Mouse (Mus musculus): ENCODE data around the gene Mttp.
"Not testable (repeated sequence)": the region's sequence is repeated elsewhere in the genome, so short reads cannot be mapped to it uniquely, and the experiment has no call there.

The Mttp gene

DNA sequence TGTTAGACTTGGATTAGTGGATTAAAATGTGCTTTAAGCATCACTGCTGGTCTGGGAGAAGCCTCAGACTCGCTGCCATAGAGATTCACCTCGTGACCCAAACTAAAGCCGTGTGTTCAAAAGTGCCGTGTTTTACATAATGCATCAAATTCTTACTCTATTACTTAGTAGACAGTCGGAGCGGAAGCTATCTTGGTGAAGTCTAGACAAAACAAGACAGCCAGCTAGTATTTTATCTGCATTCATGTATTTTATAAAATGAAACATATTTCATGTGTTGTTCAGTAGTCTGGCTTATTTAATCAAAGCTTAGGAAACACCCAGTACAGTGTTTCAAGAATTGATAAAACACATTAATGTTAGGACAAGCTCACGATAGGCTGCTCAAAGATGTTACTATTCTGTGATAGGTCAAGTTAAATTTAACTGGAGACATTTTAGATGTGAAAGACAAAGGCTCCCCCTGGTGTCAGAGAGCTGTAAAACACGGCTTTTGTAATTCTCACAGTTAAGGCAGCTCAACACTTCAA, at the start of gene Mttp:
Gene Mttp, minus strand, starts transcription at position 327 of the 530 bp plus-strand sequence.
- DNase-seq (ENCODE audit: low read depth, low spot score): peak; percentile 60

DNA sequence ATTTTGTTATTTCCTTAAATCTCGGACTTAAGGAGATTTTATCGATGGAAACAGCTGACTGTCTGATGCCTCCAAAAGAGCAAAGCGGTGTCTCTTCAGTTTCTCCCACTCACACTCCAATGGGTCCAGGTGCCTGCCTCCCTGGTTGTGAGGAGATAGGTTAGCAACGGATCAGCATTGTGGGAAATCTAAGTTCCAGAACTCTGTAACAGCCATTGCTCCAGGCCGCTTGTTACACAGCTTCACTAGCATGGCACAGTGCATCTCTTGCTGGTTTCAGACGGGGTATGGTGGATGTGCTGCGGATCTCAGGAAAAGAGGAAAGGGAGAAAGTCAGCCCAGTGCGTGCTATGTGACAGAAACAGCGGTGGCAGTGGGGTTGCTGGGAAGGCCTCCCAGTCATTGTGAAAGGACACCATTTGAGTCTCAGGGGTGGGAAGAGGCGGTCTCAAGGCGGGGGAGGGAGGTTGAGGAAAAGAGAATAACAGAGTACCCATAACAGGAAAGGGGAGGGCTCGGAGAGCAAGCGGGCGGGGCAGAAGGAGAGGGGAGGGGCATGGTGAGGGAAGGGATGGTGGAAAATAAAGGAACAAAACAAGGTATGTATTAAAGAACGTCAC, 49.0 kb upstream of the Mttp start, which contains the start of gene 4930579F01Rik:
Gene 4930579F01Rik, minus strand, starts transcription at position 143 of the 620 bp plus-strand sequence.
- no peak for DNase-seq (ENCODE audit: low read depth, low spot score)

DNA sequence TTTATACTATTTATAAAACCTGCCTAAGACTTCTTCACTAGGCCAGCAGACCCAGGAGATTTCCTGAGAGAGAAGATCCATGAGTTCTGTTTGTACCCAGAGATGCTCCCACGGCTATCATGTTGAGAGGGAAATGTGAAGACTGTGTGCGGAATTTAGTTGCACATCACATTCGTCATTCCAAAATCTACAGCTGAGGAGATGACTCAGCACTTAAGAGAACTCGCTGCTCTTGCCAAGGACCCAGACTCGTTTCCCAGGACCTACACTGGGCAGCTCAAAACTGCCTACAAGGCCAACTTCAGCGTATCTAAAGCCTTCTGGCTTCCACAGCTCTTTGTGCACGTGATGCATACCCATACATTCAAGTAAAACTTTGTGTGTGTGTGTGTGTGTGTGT, 47.5 kb upstream of the Mttp start:
- no peak for DNase-seq (ENCODE audit: low read depth, low spot score)

DNA sequence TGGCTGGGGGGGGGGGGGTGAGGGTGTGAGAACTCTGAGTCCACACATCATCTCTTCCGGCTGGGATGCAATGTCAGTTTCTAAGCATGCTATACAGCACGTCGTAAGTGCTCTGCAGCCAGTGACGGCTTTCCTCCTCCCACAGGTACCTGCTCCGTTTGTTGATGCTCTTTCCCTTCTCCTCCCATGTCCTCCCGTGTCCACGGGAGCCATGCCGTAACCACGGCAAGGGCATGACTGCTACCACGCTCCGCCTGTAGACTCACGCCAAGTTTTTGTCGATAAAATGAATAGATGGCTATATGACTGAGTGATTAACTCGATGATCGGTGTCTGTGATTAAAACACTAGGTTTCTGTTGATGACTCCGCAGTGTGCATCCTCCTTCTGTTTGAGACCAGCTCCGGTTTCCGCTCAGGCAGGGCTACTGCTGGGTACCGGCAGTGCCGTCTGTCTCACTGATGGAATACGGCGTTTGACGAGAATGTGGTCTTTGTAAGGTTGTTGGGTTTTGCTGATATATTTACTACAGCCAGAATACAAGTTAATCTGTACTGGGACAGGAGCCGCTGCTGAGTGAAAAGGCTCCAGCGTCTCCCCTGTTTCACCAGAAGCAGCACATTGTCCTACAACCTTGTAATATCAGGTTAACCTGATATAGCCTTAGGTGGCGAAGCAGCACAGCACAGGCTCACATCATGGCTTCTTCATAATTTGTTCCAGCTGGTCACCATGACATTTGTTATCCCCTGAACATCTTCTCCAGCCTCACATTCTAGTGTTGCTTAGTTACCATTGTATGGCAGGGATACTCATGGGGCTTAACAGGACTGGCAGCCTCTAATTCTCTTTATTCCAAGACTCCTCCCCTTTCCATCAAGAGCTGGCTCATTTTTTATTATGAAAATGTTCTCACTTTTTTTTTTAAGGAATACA, 41.5 kb upstream of the Mttp start:
- no peak for DNase-seq (ENCODE audit: low read depth, low spot score)

DNA sequence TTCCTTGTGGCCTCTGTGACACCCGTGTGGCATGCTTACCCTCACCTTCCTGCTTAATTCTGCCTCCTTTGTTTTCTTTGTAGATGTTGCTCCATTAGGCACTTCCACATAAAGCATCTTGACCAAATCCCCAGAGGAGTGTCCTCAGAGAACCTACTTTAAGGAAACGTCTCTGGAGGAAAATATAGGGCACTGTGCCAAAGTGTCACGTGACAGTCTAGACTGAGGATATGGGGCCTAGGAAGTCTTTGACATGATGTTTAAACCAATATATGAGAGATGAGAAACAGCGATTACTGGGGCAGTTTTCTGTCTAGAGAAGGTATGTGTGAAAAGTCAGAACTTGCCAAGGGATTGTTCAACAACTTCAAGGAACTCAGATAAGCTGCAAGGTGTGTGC, 40.5 kb upstream of the Mttp start:
- DNase-seq (ENCODE audit: low read depth, low spot score): no peak

DNA sequence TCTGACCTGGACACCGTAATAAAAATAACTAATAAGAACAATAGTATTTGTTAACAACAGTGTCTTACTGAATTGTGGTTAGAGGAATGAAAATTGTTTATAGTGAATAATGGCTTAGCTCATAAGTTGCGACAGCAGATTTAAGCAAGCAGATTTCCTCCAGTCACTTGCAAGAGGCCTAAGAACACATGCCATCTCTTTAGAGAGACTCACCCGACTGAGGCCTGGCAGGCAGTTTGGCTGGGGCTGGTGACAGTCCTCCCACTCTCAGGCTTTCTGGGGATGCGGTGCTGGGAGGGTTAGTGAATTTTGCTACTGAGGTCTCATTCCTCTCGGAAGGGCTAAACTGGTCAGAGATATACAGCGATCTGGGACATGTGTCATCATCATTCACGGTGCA, 38.6 kb upstream of the Mttp start:
- DNase-seq (ENCODE audit: low read depth, low spot score): no peak

DNA sequence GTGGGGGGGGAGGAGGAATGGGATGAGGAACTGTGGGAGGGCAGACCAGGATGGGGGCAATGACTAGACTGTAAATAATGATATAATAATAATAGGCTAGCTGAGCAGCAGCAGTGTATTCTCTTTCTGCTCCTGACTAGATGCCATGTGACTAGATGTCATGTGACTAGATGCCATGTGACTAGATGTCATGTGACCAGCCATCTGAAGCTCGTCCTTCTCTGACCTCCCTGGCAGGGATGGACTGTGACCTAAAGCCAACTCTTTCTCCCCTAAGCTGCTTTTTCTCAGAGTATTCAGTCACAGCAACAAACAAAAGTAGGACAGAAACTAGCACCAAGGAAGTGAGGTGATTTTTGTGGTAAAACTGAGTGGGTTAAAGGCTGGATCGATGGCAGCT, 37.3 kb upstream of the Mttp start:
- DNase-seq (ENCODE audit: low read depth, low spot score): no peak

DNA sequence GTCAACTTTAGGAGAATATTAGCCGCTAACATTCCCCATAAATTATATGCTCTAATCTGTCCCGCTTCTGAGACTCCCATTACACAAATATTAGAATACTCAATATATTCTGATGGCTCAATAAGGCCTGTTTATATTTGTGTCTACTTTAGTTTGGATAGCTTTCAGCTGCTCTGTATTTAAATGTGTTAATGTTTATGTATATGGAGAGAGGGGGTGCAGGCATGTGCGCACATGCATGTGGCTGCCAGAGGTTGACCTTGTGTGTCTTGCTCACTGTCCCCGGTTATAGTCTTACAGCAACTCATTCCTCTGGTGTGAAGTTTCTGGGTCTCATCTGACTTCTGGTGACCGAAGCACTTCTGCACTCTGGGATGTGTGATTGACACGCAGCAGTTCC, 30.8 kb upstream of the Mttp start:
- DNase-seq (ENCODE audit: low read depth, low spot score): no peak

DNA sequence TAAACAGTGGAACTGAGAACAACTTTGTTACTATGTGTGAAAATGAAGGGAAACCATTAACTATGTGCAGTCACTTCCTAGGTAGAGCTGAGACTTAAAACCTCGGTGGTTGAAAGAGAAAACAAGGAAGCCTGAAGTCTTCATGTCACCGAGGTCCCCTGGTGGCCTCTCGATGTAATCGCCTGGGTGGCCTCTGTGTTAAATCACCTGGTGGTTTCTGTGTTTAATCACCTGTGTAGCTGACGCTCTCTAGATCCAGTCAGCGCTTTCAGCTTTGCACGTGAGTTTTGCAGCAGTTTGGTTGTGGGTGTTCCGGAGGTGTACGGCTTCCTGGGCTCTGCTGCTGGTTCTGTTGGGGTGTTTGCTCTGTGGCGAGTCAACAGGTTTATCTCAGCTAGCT, 28.5 kb upstream of the Mttp start:
- no peak for DNase-seq (ENCODE audit: low read depth, low spot score)

DNA sequence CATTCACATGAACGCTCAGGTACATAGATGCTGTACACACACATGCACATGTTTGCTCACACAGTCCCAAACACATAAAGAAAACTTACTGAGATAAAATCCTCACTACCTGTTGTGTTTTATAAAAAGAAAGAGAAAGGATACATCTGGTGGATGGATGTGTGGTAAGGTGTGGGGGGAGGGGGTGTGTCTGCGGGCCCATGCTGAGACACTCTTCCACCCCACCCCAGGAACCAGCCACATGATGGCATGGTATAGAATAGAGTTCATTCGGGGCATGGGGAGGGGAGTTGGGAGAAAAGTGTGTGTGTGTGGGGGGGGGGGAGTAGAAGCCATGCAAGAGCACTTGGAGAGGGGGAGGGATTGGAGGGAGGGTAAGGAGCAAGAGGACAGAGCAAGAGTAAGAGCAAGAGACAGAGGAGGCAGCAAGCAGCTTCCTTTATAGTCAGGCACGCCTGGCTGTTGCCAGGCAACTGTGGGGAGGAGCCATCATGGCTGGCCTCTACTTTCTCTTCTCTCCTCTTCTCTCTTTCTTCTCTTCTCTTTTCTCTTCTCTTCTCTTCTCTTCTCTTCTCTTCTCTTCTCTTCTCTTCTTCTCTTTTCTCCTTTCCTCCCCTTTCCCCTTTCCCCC, 17.9 kb upstream of the Mttp start:
- DNase-seq (ENCODE audit: low read depth, low spot score): no peak

DNA sequence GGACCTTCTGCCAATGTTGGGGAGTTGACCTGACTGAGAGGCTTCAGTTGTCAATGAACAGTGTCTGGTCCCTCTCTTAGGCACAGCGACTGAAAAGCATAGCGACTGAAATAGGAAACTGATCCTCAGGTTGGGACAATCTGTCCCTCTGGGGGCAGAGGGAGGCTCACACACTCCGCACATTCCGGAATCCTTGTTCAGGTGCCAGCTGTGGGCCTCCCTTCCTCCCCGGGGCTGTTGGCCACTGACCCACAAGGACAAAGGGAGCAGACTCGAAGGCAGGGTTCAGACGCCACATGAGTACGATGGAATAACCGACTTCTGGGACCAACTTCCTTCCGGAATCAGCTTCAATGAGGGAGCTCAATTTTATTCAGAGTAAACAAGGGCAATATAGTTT, 16.9 kb upstream of the Mttp start:
- DNase-seq (ENCODE audit: low read depth, low spot score): no peak

DNA sequence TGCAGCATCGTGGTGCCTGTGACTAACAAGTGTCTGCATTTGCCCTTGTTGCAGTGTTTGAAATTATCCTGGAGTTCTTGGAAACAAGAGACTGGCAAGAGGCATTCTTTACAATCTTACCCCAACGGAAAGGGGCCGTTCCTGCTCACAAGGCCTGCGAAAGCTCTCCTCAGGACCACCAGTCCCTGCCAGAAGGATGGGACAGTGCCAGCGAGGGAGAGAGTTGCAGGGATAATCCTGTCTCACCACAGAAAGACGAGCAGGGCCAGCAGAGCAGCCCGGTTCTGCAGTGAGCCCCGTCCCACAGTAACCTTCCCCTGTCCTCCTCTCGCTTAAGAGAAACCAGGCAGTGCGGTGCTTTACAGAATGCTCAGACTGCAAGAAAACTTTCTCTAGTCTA, 11.9 kb upstream of the Mttp start:
- no peak for DNase-seq (ENCODE audit: low read depth, low spot score)

DNA sequence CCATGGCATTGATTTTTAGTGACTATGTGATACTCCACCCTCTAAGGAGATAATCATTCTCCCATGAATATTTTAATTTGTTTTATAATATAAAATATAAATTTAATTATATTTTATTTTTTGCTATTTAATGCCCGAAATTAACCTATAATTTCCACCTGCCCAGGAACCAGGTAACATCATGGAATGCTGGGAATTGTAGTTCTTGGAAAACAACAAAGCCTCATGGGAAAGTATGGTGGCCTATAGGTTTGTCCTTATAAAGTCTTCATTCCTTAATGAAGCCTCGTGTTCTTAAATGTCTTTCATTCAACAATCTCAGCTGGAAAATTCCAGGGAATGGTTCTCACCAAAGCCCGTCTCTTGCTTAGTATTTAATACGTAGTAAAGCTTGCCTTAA, 10.3 kb upstream of the Mttp start:
- DNase-seq (ENCODE audit: low read depth, low spot score): no peak

DNA sequence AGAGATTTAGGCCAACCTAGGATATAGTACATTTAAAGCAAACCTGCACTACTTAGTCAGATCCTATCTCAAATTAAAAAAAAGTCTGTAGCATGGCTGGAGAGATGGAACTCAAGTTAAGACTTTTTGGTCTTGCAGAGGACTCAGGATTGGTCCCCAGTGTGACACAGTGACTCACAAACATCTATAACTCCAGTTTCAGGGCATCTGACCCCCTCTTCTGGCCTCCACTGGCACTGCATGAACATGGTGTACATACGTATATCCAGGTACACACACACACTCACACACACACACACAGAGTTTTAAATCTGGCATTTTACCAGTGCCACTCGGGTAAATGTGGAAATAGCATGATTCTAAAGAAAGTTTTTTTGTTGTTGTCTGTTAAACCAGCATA, 4.0 kb upstream of the Mttp start:
- DNase-seq (ENCODE audit: low read depth, low spot score): no peak

DNA sequence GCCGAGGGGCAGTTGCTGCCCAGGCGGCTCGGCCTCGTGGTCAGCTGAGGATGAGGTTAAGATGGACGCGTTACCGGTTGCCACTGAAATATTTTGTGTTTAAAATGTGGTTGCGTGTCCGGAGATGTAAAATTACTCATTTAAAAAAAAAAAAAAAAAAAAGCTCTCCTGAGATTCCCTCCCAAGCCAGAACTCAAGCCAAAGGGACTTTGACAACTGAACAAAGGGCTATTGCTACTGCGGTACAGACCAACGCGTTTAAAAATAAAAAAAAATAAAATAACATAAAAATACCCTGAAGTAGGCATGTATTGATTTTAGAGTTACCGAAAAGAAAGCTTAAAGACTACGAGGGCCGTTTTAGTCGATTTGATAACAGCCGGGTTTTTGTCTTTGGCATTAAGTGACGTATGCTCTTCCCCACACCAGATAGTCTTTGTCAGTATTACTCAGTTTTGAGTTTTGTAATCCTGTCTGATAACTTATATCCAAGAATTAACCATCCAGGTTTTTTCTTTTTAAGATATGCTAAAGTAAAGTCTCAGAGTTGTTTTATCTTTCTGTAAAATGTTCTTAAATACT, 617 bp downstream of the Mttp start:
- no peak for DNase-seq (ENCODE audit: low read depth, low spot score)

DNA sequence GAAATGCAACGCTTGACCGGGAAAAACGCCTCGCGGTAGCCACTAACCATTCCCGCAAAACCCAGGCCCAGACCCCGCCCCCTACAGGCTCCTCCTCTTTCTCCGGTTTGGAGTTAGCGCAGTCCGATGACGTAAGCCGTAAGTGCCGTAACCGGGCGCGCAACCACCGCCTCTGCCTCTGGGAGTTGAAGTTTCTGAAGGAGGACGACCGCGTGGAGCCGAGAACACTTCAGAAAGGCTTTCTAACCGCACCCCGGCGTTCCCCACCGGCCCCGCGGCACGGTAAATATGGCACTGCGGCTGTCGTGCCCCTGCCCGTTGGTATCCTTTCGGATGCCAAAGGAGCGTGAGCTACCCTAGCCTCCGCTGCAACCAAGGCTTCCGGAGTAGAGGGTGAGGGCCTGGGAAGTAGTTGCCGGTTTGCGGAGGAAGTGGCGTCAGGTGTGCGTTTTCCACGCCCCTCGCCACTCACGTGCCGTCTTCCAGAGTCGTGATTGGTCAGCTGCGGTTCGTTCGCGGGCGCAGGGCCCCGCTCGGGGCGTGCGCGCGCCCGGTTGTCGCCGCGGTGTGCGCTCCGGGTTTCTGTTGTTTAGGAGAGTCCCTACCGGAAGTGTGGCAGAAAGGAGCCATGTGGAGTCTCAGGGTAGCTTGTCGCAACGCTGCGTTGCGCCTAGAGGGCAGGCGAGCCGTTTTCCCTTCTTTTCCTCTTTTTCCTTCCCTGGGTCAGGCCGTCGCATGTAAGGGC, 1.3 kb downstream of the Mttp start, which contains the start of gene Trmt10a:
Gene Trmt10a, plus strand, starts transcription at position 134 of the 745 bp plus-strand sequence.
- peak; percentile 95 for DNase-seq (ENCODE audit: low read depth, low spot score)

DNA sequence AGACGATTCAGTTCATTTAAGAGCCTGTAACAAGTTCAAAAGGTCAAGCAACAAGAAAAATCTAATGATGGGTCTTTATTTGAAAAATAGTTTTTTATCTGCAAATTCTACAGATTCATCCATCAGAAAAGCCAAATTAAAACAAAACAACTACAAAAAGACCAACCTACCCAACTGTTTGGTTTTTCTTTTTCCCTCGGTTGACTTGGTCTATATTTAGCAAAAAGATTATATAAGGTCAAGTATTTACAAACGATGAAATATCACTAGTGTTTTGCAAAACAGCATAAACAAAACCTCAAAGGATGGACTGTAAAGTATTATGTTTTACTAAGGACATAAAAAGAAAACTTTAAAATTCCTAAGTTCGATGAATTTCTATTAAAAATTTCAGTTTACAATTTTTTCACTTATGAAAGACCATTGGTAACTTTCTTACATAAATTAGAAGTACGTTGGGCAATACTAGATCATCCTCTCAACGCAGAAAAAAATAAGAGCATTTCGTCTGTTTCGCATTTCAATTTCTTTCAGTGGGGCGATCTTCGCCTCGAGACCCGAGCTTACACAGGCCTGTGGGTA, 1.9 kb downstream of the Mttp start:
- DNase-seq (ENCODE audit: low read depth, low spot score): no peak

DNA sequence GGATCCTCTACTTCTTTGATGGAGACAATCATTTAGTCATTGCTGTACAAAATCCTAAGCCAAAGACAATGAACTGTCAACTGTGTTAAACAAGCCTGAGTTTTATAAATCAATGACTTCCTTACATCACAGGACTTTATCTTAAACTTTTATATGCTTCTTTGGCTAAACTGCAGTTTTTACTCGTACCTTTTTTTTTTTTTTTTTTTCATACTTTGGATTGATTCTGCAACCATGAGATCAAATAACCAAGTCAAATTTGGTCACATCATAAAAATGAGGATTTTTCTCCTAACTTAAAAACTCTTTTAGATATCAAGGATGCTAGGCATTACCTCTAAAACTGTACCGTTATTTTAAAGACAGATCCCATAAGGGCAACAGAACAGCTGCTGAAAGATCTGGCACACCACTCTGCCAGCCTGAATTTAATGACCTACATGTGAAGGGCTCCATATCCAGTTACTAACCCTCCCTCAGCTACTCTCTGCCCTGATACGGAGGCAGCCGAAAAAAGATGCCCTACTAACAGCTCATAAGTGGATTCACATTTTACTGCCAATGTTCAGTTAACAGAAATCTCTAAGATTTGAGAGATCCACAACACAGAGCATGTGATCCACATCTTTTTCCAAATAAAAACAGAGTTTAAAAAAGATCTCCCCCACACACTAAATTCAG, 2.6 kb downstream of the Mttp start:
- DNase-seq (ENCODE audit: low read depth, low spot score): no peak

DNA sequence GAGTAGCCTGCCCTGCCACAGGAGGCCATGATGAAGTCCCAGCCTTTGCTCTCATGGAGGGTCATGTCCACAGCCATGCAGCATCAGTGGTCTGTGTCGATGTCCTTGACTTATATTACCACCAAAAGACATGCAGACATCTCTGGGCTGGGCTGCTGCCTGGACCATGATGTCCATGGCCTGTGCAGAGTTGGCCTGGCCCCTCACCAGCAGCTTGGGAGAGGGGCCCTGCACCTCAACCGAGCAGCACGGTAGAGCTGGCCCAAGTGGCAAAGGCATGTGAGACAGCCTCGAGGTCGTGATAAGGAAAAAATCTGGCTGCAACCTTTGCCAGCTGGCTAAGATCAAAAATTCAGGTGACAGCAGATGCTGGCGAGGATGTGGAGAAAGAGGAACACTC, 5.1 kb downstream of the Mttp start:
- no peak for DNase-seq (ENCODE audit: low read depth, low spot score)

DNA sequence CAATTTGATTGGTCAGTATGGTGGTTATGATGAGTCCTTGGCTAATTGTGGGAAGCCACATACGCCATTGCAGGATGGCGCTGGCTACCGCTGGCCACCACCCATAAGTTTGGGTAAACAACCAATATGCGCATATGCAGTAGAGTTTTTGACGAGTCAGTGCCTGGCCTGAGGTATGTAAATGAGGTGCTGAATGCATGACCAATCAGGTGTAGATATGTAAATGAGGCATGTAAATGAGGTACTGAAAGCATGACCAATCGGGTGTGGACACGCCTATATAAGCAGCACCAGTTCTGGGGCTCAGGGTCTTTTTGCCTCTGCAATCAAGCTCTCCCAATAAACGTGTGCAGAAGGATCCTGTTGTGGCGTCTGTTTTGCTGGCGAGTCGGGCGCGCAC, 6.6 kb downstream of the Mttp start:
- DNase-seq (ENCODE audit: low read depth, low spot score): not testable (repeated sequence)
